Mouse (Mus musculus): ENCODE data around the gene Fv1. TPM values are rescaled to one million over a fixed set of nuclear protein-coding genes. Genes with fewer than 3 reads are reported as not detected.
A peak's percentile ranks its signal among the peaks of the same experiment; 100 is the strongest.
"Not testable (repeated sequence)": the region's sequence is repeated elsewhere in the genome, so short reads cannot be mapped to it uniquely, and the experiment has no call there.

The Fv1 gene
- polyA plus RNA-seq, 1 experiment from 2014 or later, result 0.90 TPM

DNA sequence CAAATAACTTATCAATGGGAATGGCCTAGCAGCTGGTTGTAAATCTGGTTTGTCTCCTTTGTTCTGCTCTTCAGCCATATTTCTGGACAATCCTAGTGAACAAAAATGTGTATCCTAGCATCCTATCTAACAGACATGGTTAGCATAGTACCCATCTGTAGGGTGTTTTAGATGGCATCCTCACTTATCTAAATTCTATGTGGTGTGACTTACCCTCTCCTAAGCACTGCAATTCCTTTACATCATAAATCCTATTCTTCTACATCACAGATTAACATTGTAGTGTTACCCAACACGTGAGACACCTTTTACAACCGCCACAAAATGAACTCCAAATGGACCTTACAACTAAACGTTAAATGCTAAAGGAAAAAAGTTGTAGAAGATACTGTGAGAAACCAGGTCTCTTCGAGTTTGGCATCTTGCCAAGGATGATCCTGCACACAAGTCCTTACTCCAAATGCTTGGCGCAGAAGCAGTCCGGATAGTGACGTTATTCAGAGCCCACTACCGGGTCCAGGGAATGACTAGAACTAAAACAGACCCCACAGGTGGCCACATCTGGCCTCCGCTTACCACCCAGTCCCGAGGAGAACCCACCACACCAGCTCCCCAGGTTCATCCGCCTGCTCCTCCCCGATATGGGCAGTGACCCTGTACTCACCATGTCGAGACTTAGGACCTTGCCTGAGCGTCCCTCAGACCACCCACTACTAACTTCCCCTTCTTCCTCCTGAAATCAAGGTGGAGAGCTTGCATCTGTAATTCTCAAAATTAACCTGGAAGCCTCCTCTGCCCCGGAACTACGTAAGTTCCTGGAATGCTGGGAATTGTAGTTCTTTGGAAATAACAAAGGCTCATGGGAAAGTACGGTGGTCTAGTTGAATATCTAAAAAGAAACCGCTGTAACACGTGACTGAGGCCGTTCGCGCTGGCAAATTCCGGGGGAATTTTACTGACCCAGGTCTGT lies 20.9 kb upstream of the Fv1 start, which contains the start of gene Zfp933:
TSS of gene Zfp933 (minus strand) at position 753 of the 970 bp plus-strand sequence.
- H3K4me1 ChIP-seq (ENCODE audit: insufficient read depth), result peaks cover 14% of the 10 kb centered on the region
- WGBS (ENCODE audit: insufficient replicate concordance), result 3% methylated on average over 23 of the region's 23 CpGs
- no peaks in the 10 kb centered on the region for H3K27me3 ChIP-seq (ENCODE audit: insufficient read depth, low read length)
- peak; percentile 69; the same call in 1 of the 2 replicates for TF ChIP-seq EP300 (IDR thresholded peaks at IDR 0.05; ENCODE audit: low read depth)
- TF ChIP-seq CTCF (IDR thresholded peaks at IDR 0.05; ENCODE audit: low read depth), result no peak
- ATAC-seq, result peak; percentile 95
- H3K9ac ChIP-seq (replicated peaks), result peak within 1 kb of the TSS; percentile 80
- peak within 1 kb of the TSS; percentile 94 for H3K4me3 ChIP-seq (ENCODE audit: low read depth, low read length)
- peak within 1 kb of the TSS; percentile 86 for H3K4me2 ChIP-seq (ENCODE audit: low read depth, low read length)
- H3K36me3 ChIP-seq (replicated peaks; ENCODE audit: insufficient read depth, low read length), result peaks cover under 1% of the 10 kb centered on the region; the same call in 1 of the 2 replicates
- peak within 1 kb of the TSS; percentile 70 for H3K27ac ChIP-seq (ENCODE audit: low read depth)
- H3K9me3 ChIP-seq (ENCODE audit: low read length), result peaks cover 1% of the 10 kb centered on the region; the same call in 1 of the 2 replicates
- DNase-seq, result peak; percentile 45

DNA sequence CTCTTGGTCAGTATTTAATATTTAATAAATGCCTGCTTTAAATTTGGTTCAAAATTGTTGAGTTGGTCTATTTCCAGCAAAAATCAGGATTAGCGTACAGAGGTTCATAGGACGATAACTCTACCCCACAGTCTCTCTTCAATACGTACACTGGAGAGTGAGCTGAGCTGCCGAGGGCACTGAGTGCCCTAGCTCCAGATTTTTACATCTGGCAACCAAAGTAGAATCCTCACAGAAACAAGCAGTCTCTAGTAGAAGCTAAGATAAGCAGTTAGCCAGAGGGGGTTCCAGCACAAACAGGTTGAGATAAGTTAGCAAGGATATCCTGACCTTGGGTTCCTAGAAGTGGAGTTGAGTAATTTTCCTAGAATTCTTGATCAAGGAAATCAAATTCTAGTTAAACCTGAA lies 20.2 kb upstream of the Fv1 start:
- peak overlapping the region; percentile 80 for H3K9ac ChIP-seq (replicated peaks)
- H3K4me2 ChIP-seq (ENCODE audit: low read depth, low read length), result peak overlapping the region; percentile 86
- peak overlapping the region; percentile 94 for H3K4me3 ChIP-seq (ENCODE audit: low read depth, low read length)
- no peak for DNase-seq
- H3K36me3 ChIP-seq (replicated peaks; ENCODE audit: insufficient read depth, low read length), result no peaks in the 10 kb centered on the region; the same call in 1 of the 2 replicates
- TF ChIP-seq CTCF (IDR thresholded peaks at IDR 0.05; ENCODE audit: low read depth), result no peak
- peak; percentile 24; the same call in 1 of the 2 replicates for TF ChIP-seq EP300 (IDR thresholded peaks at IDR 0.05; ENCODE audit: low read depth)
- 4% methylated on average over 4 of the region's 4 CpGs for WGBS (ENCODE audit: insufficient replicate concordance)
- H3K27ac ChIP-seq (ENCODE audit: low read depth), result peak overlapping the region; percentile 70
- H3K9me3 ChIP-seq (ENCODE audit: low read length), result no peaks in the 10 kb centered on the region
- no peaks in the 10 kb centered on the region for H3K27me3 ChIP-seq (ENCODE audit: insufficient read depth, low read length)
- ATAC-seq, result peak; percentile 74
- peaks cover 14% of the 10 kb centered on the region for H3K4me1 ChIP-seq (ENCODE audit: insufficient read depth)

DNA sequence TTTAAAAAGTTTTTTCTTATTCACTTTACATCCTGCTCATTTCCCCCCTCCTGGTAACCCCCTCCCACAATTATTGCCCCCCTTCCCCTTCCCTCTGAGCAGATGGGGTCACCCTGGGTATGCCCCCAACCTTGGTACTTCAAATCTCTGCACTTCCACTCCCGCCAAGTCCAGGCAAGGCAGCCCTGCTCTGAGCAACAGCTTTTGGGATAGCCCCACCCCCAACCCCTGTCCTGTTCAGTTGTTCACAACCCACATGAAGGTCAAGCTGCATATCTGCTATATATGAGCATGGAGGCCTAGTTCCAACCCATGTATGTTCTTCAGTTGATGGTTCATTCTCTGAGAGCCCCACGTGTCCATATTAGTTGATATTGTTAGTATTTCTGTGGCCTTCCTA lies 18.0 kb upstream of the Fv1 start:
- Histone ChIP-seq H3K4me3 (ENCODE audit: low read depth, low read length) (no peak overlapping the region), H3K9me3 (ENCODE audit: low read length) (no peaks in the 10 kb centered on the region), H3K9ac (replicated peaks) (no peak overlapping the region), H3K4me1 (ENCODE audit: insufficient read depth) (peaks cover 14% of the 10 kb centered on the region), H3K27me3 (ENCODE audit: insufficient read depth, low read length) (no peaks in the 10 kb centered on the region), H3K27ac (ENCODE audit: low read depth) (no peak overlapping the region), H3K36me3 (replicated peaks; ENCODE audit: insufficient read depth, low read length) (no peaks in the 10 kb centered on the region), H3K4me2 (ENCODE audit: low read depth, low read length) (no peak overlapping the region)
- DNase-seq (no peak), ATAC-seq (no peak)
- WGBS (ENCODE audit: insufficient replicate concordance), result 80% methylated on average over 2 of the region's 2 CpGs
- TF ChIP-seq CTCF (IDR thresholded peaks at IDR 0.05; ENCODE audit: low read depth) (no peak), EP300 (IDR thresholded peaks at IDR 0.05; ENCODE audit: low read depth) (no peak)

DNA sequence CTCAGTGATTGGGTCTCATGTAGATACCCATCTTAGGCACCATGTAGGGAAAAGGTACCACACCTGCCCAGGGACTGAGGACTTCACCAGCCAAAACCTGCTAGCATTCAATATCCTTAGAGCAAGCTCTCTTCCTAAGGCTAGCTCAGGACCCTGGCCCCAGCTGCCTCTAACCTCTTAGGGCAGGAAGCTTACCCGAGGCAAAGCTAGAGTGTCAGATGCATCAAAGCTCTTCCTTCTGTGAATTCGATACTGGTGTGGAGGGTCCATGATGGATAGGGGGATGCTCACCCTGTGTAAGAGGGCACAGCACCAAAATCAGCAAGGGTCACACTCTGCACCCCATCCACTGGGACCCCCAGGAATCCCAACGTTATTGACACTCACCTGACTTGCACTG lies 6.7 kb upstream of the Fv1 start:
- H3K9me3 ChIP-seq (ENCODE audit: low read length), result no peaks in the 10 kb centered on the region
- TF ChIP-seq CTCF (IDR thresholded peaks at IDR 0.05; ENCODE audit: low read depth) (no peak), EP300 (IDR thresholded peaks at IDR 0.05; ENCODE audit: low read depth) (no peak)
- H3K27ac ChIP-seq (ENCODE audit: low read depth), result no peak overlapping the region
- no peak overlapping the region for H3K9ac ChIP-seq (replicated peaks)
- H3K4me2 ChIP-seq (ENCODE audit: low read depth, low read length), result no peak overlapping the region
- peaks cover 6% of the 10 kb centered on the region for H3K4me1 ChIP-seq (ENCODE audit: insufficient read depth)
- WGBS (ENCODE audit: insufficient replicate concordance), result 86% methylated on average over 3 of the region's 3 CpGs
- H3K36me3 ChIP-seq (replicated peaks; ENCODE audit: insufficient read depth, low read length), result peaks cover 49% of the 10 kb centered on the region
- H3K27me3 ChIP-seq (ENCODE audit: insufficient read depth, low read length), result no peaks in the 10 kb centered on the region
- no peak overlapping the region for H3K4me3 ChIP-seq (ENCODE audit: low read depth, low read length)
- ATAC-seq, result no peak
- no peak for DNase-seq

DNA sequence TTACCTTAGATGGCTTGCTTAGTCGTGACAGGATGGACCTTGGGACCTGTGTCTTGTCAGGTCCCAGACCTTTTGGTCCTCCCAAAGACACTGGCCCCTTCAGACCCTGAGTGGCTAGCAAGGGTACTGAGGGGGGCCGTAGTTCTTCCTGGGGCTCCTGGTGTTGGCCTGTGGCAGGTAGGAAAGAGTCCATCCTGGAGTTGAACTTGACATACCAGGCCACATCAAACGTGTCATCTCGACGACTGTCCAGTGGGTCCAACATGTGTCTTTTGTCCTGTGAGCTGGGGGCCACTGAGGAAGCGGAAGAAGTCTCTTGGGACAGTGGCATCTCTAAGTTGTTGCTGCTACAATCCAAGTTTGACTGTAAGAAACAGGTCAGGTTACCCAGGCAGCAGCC lies 3.1 kb upstream of the Fv1 start:
- H3K4me2 ChIP-seq (ENCODE audit: low read depth, low read length), result no peak overlapping the region
- whole genome bisulfite sequencing (ENCODE audit: insufficient replicate concordance), result 95% methylated on average over 6 of the region's 6 CpGs
- no peaks in the 10 kb centered on the region for H3K27me3 ChIP-seq (ENCODE audit: insufficient read depth, low read length)
- ATAC-seq (no peak), DNase-seq (peak; percentile 11)
- H3K9ac ChIP-seq (replicated peaks), result no peak overlapping the region
- no peak overlapping the region for H3K4me3 ChIP-seq (ENCODE audit: low read depth, low read length)
- H3K27ac ChIP-seq (ENCODE audit: low read depth), result no peak overlapping the region
- no peak for TF ChIP-seq CTCF (IDR thresholded peaks at IDR 0.05; ENCODE audit: low read depth)
- TF ChIP-seq EP300 (IDR thresholded peaks at IDR 0.05; ENCODE audit: low read depth), result no peak
- no peaks in the 10 kb centered on the region for H3K9me3 ChIP-seq (ENCODE audit: low read length)
- peaks cover 22% of the 10 kb centered on the region for H3K4me1 ChIP-seq (ENCODE audit: insufficient read depth)
- H3K36me3 ChIP-seq (replicated peaks; ENCODE audit: insufficient read depth, low read length), result peaks cover 48% of the 10 kb centered on the region

DNA sequence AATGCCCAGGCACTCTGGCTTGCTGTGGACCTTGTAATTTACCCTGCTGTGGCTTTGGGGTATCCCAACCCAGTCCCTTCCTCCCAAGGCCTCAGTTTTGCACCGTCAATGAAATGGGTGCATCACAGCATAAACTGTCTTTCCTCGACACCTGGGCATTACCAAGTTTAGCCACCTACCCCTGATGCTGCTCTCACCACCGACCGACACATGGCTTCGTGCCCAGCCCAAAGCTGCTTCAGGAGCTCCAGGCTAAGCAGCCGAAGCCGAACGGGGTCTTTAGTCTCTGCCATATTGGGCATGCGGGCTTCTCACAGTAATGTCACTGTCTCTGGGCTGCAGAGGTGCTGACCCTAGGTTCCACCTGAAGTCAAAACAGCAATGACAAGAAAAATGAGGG lies 2.7 kb upstream of the Fv1 start:
- TF ChIP-seq EP300 (IDR thresholded peaks at IDR 0.05; ENCODE audit: low read depth) (no peak), CTCF (IDR thresholded peaks at IDR 0.05; ENCODE audit: low read depth) (no peak)
- 93% methylated on average over 9 of the region's 9 CpGs for WGBS (ENCODE audit: insufficient replicate concordance)
- Histone ChIP-seq H3K9me3 (ENCODE audit: low read length) (no peaks in the 10 kb centered on the region), H3K27ac (ENCODE audit: low read depth) (no peak overlapping the region), H3K4me1 (ENCODE audit: insufficient read depth) (peaks cover 22% of the 10 kb centered on the region), H3K9ac (replicated peaks) (no peak overlapping the region), H3K4me3 (ENCODE audit: low read depth, low read length) (no peak overlapping the region), H3K36me3 (replicated peaks; ENCODE audit: insufficient read depth, low read length) (peaks cover 44% of the 10 kb centered on the region), H3K4me2 (ENCODE audit: low read depth, low read length) (no peak overlapping the region), H3K27me3 (ENCODE audit: insufficient read depth, low read length) (no peaks in the 10 kb centered on the region)
- DNase-seq (peak; percentile 12), ATAC-seq (no peak)

DNA sequence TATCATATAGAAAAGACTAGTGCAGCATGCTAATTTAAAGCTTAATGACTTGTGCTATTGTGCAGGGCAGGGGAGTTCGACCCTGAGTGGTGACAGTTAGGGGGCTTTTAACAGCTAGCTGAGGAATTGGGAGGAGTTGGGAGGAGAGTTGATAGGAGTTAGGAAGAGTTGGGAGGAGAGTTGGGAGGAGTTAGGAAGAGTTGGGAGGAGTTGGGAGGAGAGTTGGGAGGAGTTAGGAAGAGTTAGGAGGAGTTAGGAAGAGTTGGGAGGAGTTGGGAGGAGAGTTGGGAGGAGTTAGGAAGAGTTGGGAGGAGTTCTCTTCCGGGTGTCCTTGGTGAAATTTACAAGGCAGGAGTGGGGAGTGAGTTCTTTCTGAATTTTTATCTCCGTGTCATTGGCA lies 2.0 kb upstream of the Fv1 start:
- not testable (repeated sequence) for H3K4me2 ChIP-seq (ENCODE audit: low read depth, low read length); ATAC-seq; H3K9me3 ChIP-seq (ENCODE audit: low read length); H3K27me3 ChIP-seq (ENCODE audit: insufficient read depth, low read length); H3K4me3 ChIP-seq (ENCODE audit: low read depth, low read length); H3K27ac ChIP-seq (ENCODE audit: low read depth)
- peaks cover 37% of the 10 kb centered on the region for H3K36me3 ChIP-seq (replicated peaks; ENCODE audit: insufficient read depth, low read length)
- WGBS (ENCODE audit: insufficient replicate concordance), result 60% methylated on average over 3 of the region's 3 CpGs
- peak overlapping the region; percentile 94; the same call in 1 of the 2 replicates for H3K9ac ChIP-seq (replicated peaks)
- H3K4me1 ChIP-seq (ENCODE audit: insufficient read depth), result peaks cover 22% of the 10 kb centered on the region
- DNase-seq, result peak; percentile 10
